Mouse (Mus musculus) lung, postnatal 0 days (tissue): ENCODE measurements around the gene Umad1.

Source experiments
- CTCF ChIP-seq: IDR thresholded peaks from 2 replicates; pipeline ENCODE4 v1.5.1; 2016; ENCODE audit warnings: antibody characterized with exemption, mild to moderate bottlenecking
- EP300 ChIP-seq: IDR thresholded peaks from 2 replicates; pipeline ENCODE4 v1.6.1; 2016; ENCODE audit warnings: antibody characterized with exemption, mild to moderate bottlenecking, control low read depth

DNA sequence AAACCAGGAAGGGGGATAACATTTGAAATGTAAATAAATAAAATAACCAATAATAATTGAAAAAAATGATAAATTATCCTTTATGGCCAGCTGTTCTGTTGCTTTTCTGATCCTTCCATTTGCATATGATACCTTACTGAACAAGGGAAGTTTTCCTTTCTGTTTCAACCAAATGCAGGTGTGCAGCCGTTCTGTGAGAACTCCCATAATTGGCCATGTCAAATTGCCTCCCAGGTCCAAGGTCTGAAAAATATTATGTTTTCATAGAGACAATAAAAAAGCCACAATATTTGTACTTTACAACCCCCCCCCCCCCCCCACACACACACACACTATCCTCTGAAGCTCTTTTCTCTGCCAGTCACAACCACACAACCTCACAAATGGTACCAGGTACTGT, 206.3 kb downstream of the Umad1 start:
- TF ChIP-seq CTCF (no peak), EP300 (no peak)
